Mouse (Mus musculus): ENCODE measurements around the gene Utrn.
"Not testable (repeated sequence)": the region's sequence is repeated elsewhere in the genome, so short reads cannot be mapped to it uniquely, and the experiment has no call there.

Utrn gene

GRCm38 (mm10) chr10:12690601-12691000 is 178.6 kb downstream of the Utrn start:
- DNase-seq (ENCODE audit: low read depth), result peak; percentile 78

- DNase-seq (ENCODE audit: low read depth), result no peak
Measured at GRCm38 (mm10) chr10:12685683-12686082, 183.5 kb downstream of the Utrn start.

- DNase-seq (ENCODE audit: low read depth), result no peak
Measured at GRCm38 (mm10) chr10:12684018-12684417, 185.1 kb downstream of the Utrn start.

- no peak for DNase-seq (ENCODE audit: low read depth)
Measured at GRCm38 (mm10) chr10:12673309-12673708, 195.9 kb downstream of the Utrn start.

GRCm38 (mm10) chr10:12671608-12672007 is 197.6 kb downstream of the Utrn start:
- DNase-seq (ENCODE audit: low read depth), result no peak

- DNase-seq (ENCODE audit: low read depth), result peak; percentile 8
Measured at GRCm38 (mm10) chr10:12662035-12662434, 207.1 kb downstream of the Utrn start.

GRCm38 (mm10) chr10:12658023-12658744 is 211.0 kb downstream of the Utrn start:
- peak; percentile 16 for DNase-seq (ENCODE audit: low read depth)

GRCm38 (mm10) chr10:12652988-12653387 is 216.2 kb downstream of the Utrn start:
- DNase-seq (ENCODE audit: low read depth), result no peak

- DNase-seq (ENCODE audit: low read depth), result no peak
Measured at GRCm38 (mm10) chr10:12646119-12646518, 223.0 kb downstream of the Utrn start.

- no peak for DNase-seq (ENCODE audit: low read depth)
Measured at GRCm38 (mm10) chr10:12643336-12643735, 225.8 kb downstream of the Utrn start.

- DNase-seq (ENCODE audit: low read depth), result no peak
Measured at GRCm38 (mm10) chr10:12639638-12640037, 229.5 kb downstream of the Utrn start.

GRCm38 (mm10) chr10:12633965-12634364 is 235.2 kb downstream of the Utrn start:
- DNase-seq (ENCODE audit: low read depth), result no peak

- DNase-seq (ENCODE audit: low read depth), result no peak
Measured at GRCm38 (mm10) chr10:12630933-12631332, 238.2 kb downstream of the Utrn start.

GRCm38 (mm10) chr10:12618397-12618796 is 250.8 kb downstream of the Utrn start:
- DNase-seq (ENCODE audit: low read depth), result no peak

GRCm38 (mm10) chr10:12615723-12616122 is 253.4 kb downstream of the Utrn start:
- DNase-seq (ENCODE audit: low read depth), result peak; percentile 40

GRCm38 (mm10) chr10:12614465-12615199 is 254.5 kb downstream of the Utrn start:
- peak; percentile 25 for DNase-seq (ENCODE audit: low read depth)

GRCm38 (mm10) chr10:12612235-12612863 is 256.8 kb downstream of the Utrn start:
- DNase-seq (ENCODE audit: low read depth), result peak; percentile 74

- DNase-seq (ENCODE audit: low read depth), result no peak
Measured at GRCm38 (mm10) chr10:12609896-12610295, 259.3 kb downstream of the Utrn start.

GRCm38 (mm10) chr10:12608634-12609033 is 260.5 kb downstream of the Utrn start:
- no peak for DNase-seq (ENCODE audit: low read depth)

GRCm38 (mm10) chr10:12607180-12607579 is 262.0 kb downstream of the Utrn start:
- not testable (repeated sequence) for DNase-seq (ENCODE audit: low read depth)

- no peak for DNase-seq (ENCODE audit: low read depth)
Measured at GRCm38 (mm10) chr10:12595379-12595778, 273.8 kb downstream of the Utrn start.

- DNase-seq (ENCODE audit: low read depth), result no peak
Measured at GRCm38 (mm10) chr10:12594958-12595357, 274.2 kb downstream of the Utrn start.

GRCm38 (mm10) chr10:12593071-12593470 is 276.1 kb downstream of the Utrn start:
- DNase-seq (ENCODE audit: low read depth), result no peak

Data from 416B (cell line).